Mouse (Mus musculus) limb, embryonic 14.5 days (tissue): ENCODE measurements at regions not wholly inside any gene's neighbourhood (a gene's known extent, or its start where the extent isn't known, plus 50 kb on each side); places are given as distances from the start of the nearest gene placed in this dataset.

Experiments used
- ATAC-seq: fragments of 200-750 bp; cut with Nextera tagmentation; 2 replicates; pipeline ENCODE4 v1.8.0; 2017; ENCODE audit warnings: low read depth, moderate number of reproducible peaks, moderate TSS enrichment; ENCODE audit not compliant: low FRiP score
- DNase-seq: peaks from one replicate; pipeline ENCODE4 v3.0.0-alpha.2; 2015; ENCODE audit warnings: low spot score
- H3K27ac ChIP-seq: fragments of 300-500 bp; sonication (generic); replicated peaks from 2 replicates; pipeline ENCODE4 v1.5.1; 2014; ENCODE audit warnings: low read depth, mild to moderate bottlenecking, low read length, moderate library complexity, mixed read lengths
- H3K27me3 ChIP-seq: fragments of 300-500 bp; sonication (generic); 2 replicates; pipeline ENCODE4 v1.6.1; 2014; ENCODE audit warnings: low read length, mixed read lengths; ENCODE audit not compliant: control insufficient read depth, insufficient read depth
- H3K36me3 ChIP-seq: fragments of 300-500 bp; sonication (generic); 2 replicates; pipeline ENCODE4 v1.6.1; 2014; ENCODE audit warnings: mild to moderate bottlenecking, low read length, moderate library complexity, mixed read lengths; ENCODE audit not compliant: control insufficient read depth, insufficient read depth
- H3K4me1 ChIP-seq: fragments of 300-500 bp; sonication (generic); 2 replicates; pipeline ENCODE4 v1.6.1; 2014; ENCODE audit warnings: antibody characterized with exemption, low read length, mixed read lengths; ENCODE audit not compliant: control insufficient read depth, insufficient read depth
- H3K4me2 ChIP-seq: fragments of 300-500 bp; sonication (generic); replicated peaks from 2 replicates; pipeline ENCODE4 v1.6.1; 2014; ENCODE audit warnings: low read depth, mild to moderate bottlenecking, low read length, moderate library complexity; ENCODE audit not compliant: severe bottlenecking
- H3K4me3 ChIP-seq: fragments of 300-500 bp; sonication (generic); replicated peaks from 2 replicates; pipeline ENCODE4 v1.5.1; 2014; ENCODE audit warnings: low read length
- H3K9ac ChIP-seq: fragments of 300-500 bp; sonication (generic); 2 replicates; pipeline ENCODE4 v1.6.1; 2014; ENCODE audit warnings: mild to moderate bottlenecking, low read depth, low read length, moderate library complexity; ENCODE audit not compliant: severe bottlenecking
- H3K9me3 ChIP-seq: fragments of 300-500 bp; sonication (generic); 2 replicates; pipeline ENCODE4 v1.6.1; 2016; ENCODE audit warnings: low read length; ENCODE audit not compliant: control insufficient read depth
- POLR2A ChIP-seq: fragments of 200-500 bp; IDR thresholded peaks from 2 replicates; pipeline ENCODE4 v1.8.0; 2012; ENCODE audit warnings: inconsistent platforms, mild to moderate bottlenecking, moderate library complexity, borderline replicate concordance; ENCODE audit not compliant: insufficient read depth, insufficient read length; ENCODE audit errors: extremely low read depth
- WGBS: fragments of 180-500 bp; shearing (Covaris S2); extraction: QIAGEN DNeasy Blood & Tissue Kit; methylation state at CpG from one replicate; pipeline ENCODE4 v1.1.7; 2014; 5-methylcytosine and 5-hydroxymethylcytosine counted together

- Histone ChIP-seq H3K27me3 (no peaks in the 10 kb centered on the region), H3K4me3 (no peak overlapping the region), H3K9ac (no peak overlapping the region), H3K36me3 (no peaks in the 10 kb centered on the region), H3K4me2 (no peak overlapping the region), H3K4me1 (peaks cover 20% of the 10 kb centered on the region), H3K9me3 (no peaks in the 10 kb centered on the region), H3K27ac (no peak overlapping the region)
- TF ChIP-seq POLR2A = no peak
- DNase-seq = no peak
- no peak for ATAC-seq
- WGBS = 71% methylated on average over 3 of the region's 3 CpGs
Measured at GRCm38 (mm10) chr3:102261517-102261916, 57.0 kb upstream of the Vangl1 start.
